Mouse (Mus musculus) hematopoietic stem cell, adult 5-6 weeks (primary cell): ENCODE measurements at regions not wholly inside any gene's neighbourhood (a gene's known extent, or its start where the extent isn't known, plus 50 kb on each side); places are given as distances from the start of the nearest gene placed in this dataset.

Experiments
- ATAC-seq, 2 experiments: fragments of 125-278 bp in 1 of 2; replicated peaks in 1 of 2; 2 replicates each; pipeline ENCODE4 v1.8.0; 2016 to 2017; ENCODE audit warnings: inconsistent platforms in 2 of 2, mild to moderate bottlenecking in 2 of 2, moderate number of reproducible peaks in 2 of 2, low read depth in 1 of 2, moderate TSS enrichment in 1 of 2; ENCODE audit not compliant: low FRiP score in 2 of 2, poor library complexity in 2 of 2, severe bottlenecking in 2 of 2, insufficient read depth in 1 of 2, low TSS enrichment in 1 of 2

GRCm38 (mm10) chr15:69632306-69632705, 3131.6 kb upstream of the Lrrc6 start:
- ATAC-seq: no peak

GRCm38 (mm10) chr15:69617998-69618397, 3117.3 kb upstream of the Lrrc6 start:
- ATAC-seq: peak; percentile 29 to 48; a peak in 1 of 4 replicates

- ATAC-seq: peak; percentile 78 to 92
Observed at GRCm38 (mm10) chr15:69614048-69614447, 3113.3 kb upstream of the Lrrc6 start.

- ATAC-seq: no peak
Observed at GRCm38 (mm10) chr15:69591219-69592006, 3090.7 kb upstream of the Lrrc6 start.

GRCm38 (mm10) chr15:69588084-69588483, 3087.4 kb upstream of the Lrrc6 start:
- ATAC-seq: no peak

GRCm38 (mm10) chr15:69576742-69577141, 3076.0 kb upstream of the Lrrc6 start:
- peak; percentile 58 to 59 for ATAC-seq

- peak; percentile 80 to 82 for ATAC-seq
Observed at GRCm38 (mm10) chr15:69575611-69576153, 3075.0 kb upstream of the Lrrc6 start.

GRCm38 (mm10) chr15:69554171-69554570, 3053.5 kb upstream of the Lrrc6 start:
- ATAC-seq: no peak

- no peak for ATAC-seq
Observed at GRCm38 (mm10) chr15:69552062-69552628, 3051.4 kb upstream of the Lrrc6 start.

GRCm38 (mm10) chr15:69551012-69551411, 3050.3 kb upstream of the Lrrc6 start:
- no peak for ATAC-seq

- no peak for ATAC-seq
Observed at GRCm38 (mm10) chr15:69526441-69527094, 3025.9 kb upstream of the Lrrc6 start.

- no peak for ATAC-seq
Observed at GRCm38 (mm10) chr15:69484421-69485074, 2983.8 kb upstream of the Lrrc6 start.

- ATAC-seq: no peak
Observed at GRCm38 (mm10) chr15:69483096-69483495, 2982.4 kb upstream of the Lrrc6 start.

GRCm38 (mm10) chr15:69481087-69481486, 2980.4 kb upstream of the Lrrc6 start:
- peak; percentile 89 to 93 for ATAC-seq

- ATAC-seq: no peak
Observed at GRCm38 (mm10) chr15:69477050-69477449, 2976.3 kb upstream of the Lrrc6 start.

GRCm38 (mm10) chr15:69469566-69469965, 2968.9 kb upstream of the Lrrc6 start:
- ATAC-seq: no peak

GRCm38 (mm10) chr15:69460581-69461194, 2960.0 kb upstream of the Lrrc6 start:
- ATAC-seq: no peak
